Mouse (Mus musculus): ENCODE measurements around the gene Slf2. TPM values are rescaled to one million over a fixed set of nuclear protein-coding genes. Genes with fewer than 3 reads are reported as not detected.
A peak's percentile ranks its signal among the peaks of the same experiment; 100 is the strongest.

Gene Slf2
- total RNA-seq, 4 experiments from 2014 or later: 37.3 to 50.4 (median 42.3) TPM

- no peak for DNase-seq (ENCODE audit: low spot score in 2 of 2)
Measured at GRCm38 (mm10) chr19:45028746-45029145, 97.8 kb downstream of the Slf2 start.

GRCm38 (mm10) chr19:45029571-45029970, 98.6 kb downstream of the Slf2 start:
- DNase-seq (ENCODE audit: low spot score in 2 of 2): no peak

- no peak for DNase-seq (ENCODE audit: low spot score in 2 of 2)
Measured at GRCm38 (mm10) chr19:45030111-45030510, 99.2 kb downstream of the Slf2 start.

- peak; percentile 80 to 81 for DNase-seq (ENCODE audit: low spot score in 2 of 2)
Measured at GRCm38 (mm10) chr19:45030746-45031693, 100.1 kb downstream of the Slf2 start.

GRCm38 (mm10) chr19:45031780-45032179, 100.8 kb downstream of the Slf2 start:
- peak; percentile 64 to 80 for DNase-seq (ENCODE audit: low spot score in 2 of 2)

Other genes with a start within 250 kb of the Slf2 start
- under 1 TPM in 2 of 4 experiments, not detected in 2; 0.30 to 0.36 TPM for gene Pax2, start 175.1 kb upstream of the Slf2 start, total RNA-seq (2022)
- 10 to 100 TPM; 25.4 to 27.7 (median 26.1) TPM for gene Sema4g, start 58.0 kb downstream of the Slf2 start, total RNA-seq (2022)
- 10 to 100 TPM; 13.3 to 16.3 (median 14.8) TPM for gene Twnk, start 74.5 kb downstream of the Slf2 start, total RNA-seq (2022)
- gene Mrpl43, start 75.3 kb downstream of the Slf2 start, total RNA-seq (2022): 10 to 100 TPM; 31.8 to 45.4 (median 39.1) TPM
- 10 to 100 TPM; 31.0 to 38.3 (median 33.3) TPM for gene Lzts2, start 83.3 kb downstream of the Slf2 start, total RNA-seq (2022)
- 1 to 10 TPM; 3.1 to 3.8 (median 3.4) TPM for gene Pdzd7, start 114.6 kb downstream of the Slf2 start, total RNA-seq (2022)
- gene Sfxn3, start 116.4 kb downstream of the Slf2 start, total RNA-seq (2022): 10 to 100 TPM; 93.2 to 96.3 (median 94.1) TPM
- gene Kazald1, start 144.1 kb downstream of the Slf2 start, total RNA-seq (2022): 1 to 10 TPM; 1.7 to 2.6 (median 2.0) TPM
- gene Tlx1, start 219.5 kb downstream of the Slf2 start, total RNA-seq (2022): not detected